Mouse (Mus musculus) common myeloid progenitor, adult 5-6 weeks (primary cell): ENCODE measurements around the gene Dab1. TPM values are rescaled to one million over a fixed set of nuclear protein-coding genes. Genes with fewer than 3 reads are reported as not detected.

Source experiments
- ATAC-seq: replicated peaks from 2 replicates; pipeline ENCODE4 v1.8.0; 2016; ENCODE audit warnings: low read depth, mild to moderate bottlenecking, moderate TSS enrichment, inconsistent platforms; ENCODE audit not compliant: poor library complexity, severe bottlenecking
- total RNA-seq: library from RNA; stranded (forward); fragments of 200-1000, 187-1606 nt; gene quantifications from 2 replicates; pipeline ENCODE4 v1.2.3, GENCODE M21; 2017

The Dab1 gene
- total RNA-seq, result not detected in 2 replicates

GRCm38 (mm10) chr4:103619321-103619945 is at the start of gene Dab1:
Gene Dab1, plus strand, starts transcription at chr4:103619359.
- no peak for ATAC-seq

- ATAC-seq, result no peak
Observed at GRCm38 (mm10) chr4:103571721-103572352, 47.3 kb upstream of the Dab1 start.

- no peak for ATAC-seq
Observed at GRCm38 (mm10) chr4:103575556-103575955, 43.6 kb upstream of the Dab1 start.

- no peak for ATAC-seq
Observed at GRCm38 (mm10) chr4:103576305-103576704, 42.9 kb upstream of the Dab1 start.

GRCm38 (mm10) chr4:103577111-103577815 is 41.9 kb upstream of the Dab1 start:
- no peak for ATAC-seq

- ATAC-seq, result no peak
Observed at GRCm38 (mm10) chr4:103577821-103578220, 41.3 kb upstream of the Dab1 start.

- ATAC-seq, result no peak
Observed at GRCm38 (mm10) chr4:103580021-103580420, 39.1 kb upstream of the Dab1 start.

GRCm38 (mm10) chr4:103615011-103615410 is 4.1 kb upstream of the Dab1 start:
- ATAC-seq, result no peak

GRCm38 (mm10) chr4:103619946-103620371 is 800 bp downstream of the Dab1 start:
- no peak for ATAC-seq

GRCm38 (mm10) chr4:103620590-103621155 is 1.5 kb downstream of the Dab1 start:
- no peak for ATAC-seq

- ATAC-seq, result no peak
Observed at GRCm38 (mm10) chr4:103621586-103621985, 2.4 kb downstream of the Dab1 start.

GRCm38 (mm10) chr4:103630177-103630576 is 11.0 kb downstream of the Dab1 start:
- no peak for ATAC-seq

- ATAC-seq, result no peak
Observed at GRCm38 (mm10) chr4:103636168-103636776, 17.1 kb downstream of the Dab1 start.

GRCm38 (mm10) chr4:103648209-103648896 is 29.2 kb downstream of the Dab1 start:
- no peak for ATAC-seq

- no peak for ATAC-seq
Observed at GRCm38 (mm10) chr4:103655740-103656139, 36.6 kb downstream of the Dab1 start.

- ATAC-seq, result no peak
Observed at GRCm38 (mm10) chr4:103661386-103661785, 42.2 kb downstream of the Dab1 start.

GRCm38 (mm10) chr4:103667438-103667837 is 48.3 kb downstream of the Dab1 start:
- no peak for ATAC-seq

GRCm38 (mm10) chr4:103677195-103677594 is 58.0 kb downstream of the Dab1 start:
- ATAC-seq, result no peak

GRCm38 (mm10) chr4:103678501-103678900 is 59.3 kb downstream of the Dab1 start:
- no peak for ATAC-seq

GRCm38 (mm10) chr4:103685136-103685535 is 66.0 kb downstream of the Dab1 start:
- ATAC-seq, result no peak
